Mouse (Mus musculus): ENCODE measurements around the gene Ccdc40.
"Not testable (repeated sequence)": the region's sequence is repeated elsewhere in the genome, so short reads cannot be mapped to it uniquely, and the experiment has no call there.

DNA sequence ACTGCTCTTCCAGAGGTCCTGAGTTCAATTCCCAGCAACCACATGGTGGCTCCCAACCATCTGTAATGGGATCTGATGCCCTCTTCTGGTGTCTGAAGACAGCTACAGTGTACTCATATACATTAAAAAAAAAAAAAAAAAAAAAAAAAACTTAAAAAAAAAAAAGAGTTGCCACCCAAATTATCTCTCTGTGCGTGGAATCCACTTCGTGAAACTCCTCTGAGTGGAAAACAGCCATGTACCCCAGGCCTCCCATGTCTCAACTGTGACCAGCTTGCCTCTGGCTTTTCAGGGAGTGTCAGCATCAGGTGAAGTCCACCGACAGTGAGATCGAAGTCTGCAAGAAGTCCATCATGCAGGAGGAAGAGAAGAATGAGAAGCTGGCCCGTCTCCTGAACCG is 17.2 kb downstream of the Ccdc40 start:
- not testable (repeated sequence) for TF ChIP-seq CTCF (IDR thresholded peaks at IDR 0.05; ENCODE audit: extremely low read depth, insufficient read length, insufficient replicate concordance, low read depth, low read length); POLR2A (IDR thresholded peaks at IDR 0.05; ENCODE audit: low read depth, low read length)
